Mouse (Mus musculus) embryonic fibroblast, embryonic 13.5 days (primary cell): ENCODE data around the gene Tmem200a.

Source experiments
- CTCF ChIP-seq: IDR thresholded peaks from 2 replicates; pipeline ENCODE4 v1.5.1; 2011; ENCODE audit warnings: mild to moderate bottlenecking, control low read depth, low read length, moderate library complexity, borderline replicate concordance; ENCODE audit not compliant: insufficient read depth
- POLR2A ChIP-seq: IDR thresholded peaks from 2 replicates; pipeline ENCODE4 v1.6.1; 2011; ENCODE audit warnings: low read depth, mild to moderate bottlenecking, control low read depth, low read length, moderate library complexity

DNA sequence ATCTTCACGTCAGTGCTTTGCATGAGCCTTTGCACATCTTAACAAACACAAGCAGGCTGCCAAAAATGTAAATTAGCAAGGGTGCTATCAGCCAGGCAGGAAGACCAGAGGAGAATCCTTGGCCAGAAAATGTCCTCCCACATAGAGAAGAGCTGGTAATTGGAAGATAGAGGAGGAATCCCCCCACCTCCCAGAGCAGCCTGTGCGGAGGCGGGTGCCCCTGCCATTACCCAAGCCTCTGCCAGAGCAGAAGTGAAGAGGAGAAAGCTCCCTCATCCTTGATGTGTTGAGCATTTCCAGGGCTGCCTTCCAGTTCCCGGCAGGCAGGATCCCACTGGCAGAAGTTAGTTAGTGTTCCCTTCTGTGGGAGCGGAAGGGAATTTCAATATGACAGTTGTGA is 43.9 kb downstream of the Tmem200a start:
- TF ChIP-seq POLR2A (no peak), CTCF (no peak)
